Mouse (Mus musculus): Measurements from ENCODE around the gene Olfr622. TPM values are rescaled to one million over a fixed set of nuclear protein-coding genes. Genes with fewer than 3 reads are reported as not detected.

The Olfr622 gene
- polyA plus RNA-seq (2012), result not detected in 2 replicates

- TF ChIP-seq GATA1 (IDR thresholded peaks at IDR 0.05; ENCODE audit: low read length), result no peak
Observed at GRCm38 (mm10) chr7:103642602-103643001, at the start of gene Olfr622. TSS of gene Olfr622 (minus strand) at chr7:103642702.

GRCm38 (mm10) chr7:103682420-103682819, 39.9 kb upstream of the Olfr622 start, which contains the start of gene Olfr625-ps1:
TSS of gene Olfr625-ps1 (plus strand) at chr7:103682720.
- no peak for TF ChIP-seq GATA1 (IDR thresholded peaks at IDR 0.05; ENCODE audit: low read length)

GRCm38 (mm10) chr7:103671091-103671490, 28.6 kb upstream of the Olfr622 start, which contains the start of gene Olfr624:
TSS of gene Olfr624 (minus strand) at chr7:103671191.
- no peak for TF ChIP-seq GATA1 (IDR thresholded peaks at IDR 0.05; ENCODE audit: low read length)

GRCm38 (mm10) chr7:103663598-103663997, 21.1 kb upstream of the Olfr622 start, which contains the start of gene Olfr623:
TSS of gene Olfr623 (minus strand) at chr7:103663698.
- TF ChIP-seq GATA1 (IDR thresholded peaks at IDR 0.05; ENCODE audit: low read length), result no peak

DNA sequence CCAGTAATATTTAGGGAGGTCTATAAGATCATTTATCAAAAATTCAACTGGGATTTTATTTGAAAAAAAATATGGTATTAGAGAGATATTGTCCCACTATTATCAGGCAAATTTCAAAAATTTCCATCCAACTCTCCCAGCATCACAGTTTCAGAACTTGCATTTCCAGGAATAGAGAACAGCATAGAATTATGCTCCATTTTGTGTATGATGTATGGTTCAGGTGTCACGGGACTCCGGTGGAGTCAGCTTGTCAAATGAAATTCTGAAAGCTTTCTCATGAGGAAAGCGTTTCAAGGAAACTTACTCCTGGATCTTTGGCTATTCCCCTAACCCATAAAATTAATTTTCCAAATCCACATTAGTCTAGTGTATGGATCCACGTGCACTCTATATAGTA, 1.6 kb upstream of the Olfr622 start:
- no peak for TF ChIP-seq GATA1 (IDR thresholded peaks at IDR 0.05; ENCODE audit: low read length)

DNA sequence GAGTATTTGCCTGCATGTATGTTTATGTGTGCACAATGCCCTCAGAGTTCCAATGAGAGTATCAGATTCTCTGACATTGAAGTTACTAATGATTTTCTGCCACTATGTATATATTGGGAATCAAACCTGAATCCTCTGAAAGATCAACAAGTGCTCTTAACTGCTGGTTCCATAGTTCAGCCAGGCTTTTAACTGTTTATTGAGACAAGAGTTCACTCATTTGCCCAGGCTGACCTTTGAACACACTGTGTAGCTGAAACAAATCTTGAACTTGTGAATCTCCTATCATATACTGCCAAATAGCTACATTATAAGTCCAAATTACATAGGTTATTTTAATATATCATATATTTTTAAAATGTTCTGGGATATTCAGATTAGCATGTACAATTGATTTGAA, 5.7 kb downstream of the Olfr622 start:
- TF ChIP-seq GATA1 (IDR thresholded peaks at IDR 0.05; ENCODE audit: low read length), result no peak

DNA sequence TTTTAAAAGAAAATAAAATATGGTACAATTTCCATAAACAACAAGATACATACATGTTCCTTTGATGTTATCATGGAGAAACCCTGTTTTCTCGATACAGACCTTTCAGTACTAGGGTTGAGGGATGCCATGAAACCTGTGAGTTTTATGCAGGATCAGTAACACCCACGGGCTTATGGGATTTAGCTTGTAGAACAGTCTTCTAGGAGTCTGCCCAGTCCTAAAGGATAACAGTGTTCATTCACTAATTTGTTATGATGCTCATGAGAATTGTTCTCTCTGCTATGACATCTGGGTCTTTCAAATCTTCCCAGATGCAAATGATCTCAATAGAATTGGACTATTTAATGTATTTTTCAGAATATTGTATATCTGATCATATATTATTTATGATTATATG, 30.1 kb downstream of the Olfr622 start, which contains the start of gene Olfr620:
Gene Olfr620 (minus strand): TSS at position 101 of the 400 bp plus-strand sequence.
- no peak for TF ChIP-seq GATA1 (IDR thresholded peaks at IDR 0.05; ENCODE audit: low read length)

DNA sequence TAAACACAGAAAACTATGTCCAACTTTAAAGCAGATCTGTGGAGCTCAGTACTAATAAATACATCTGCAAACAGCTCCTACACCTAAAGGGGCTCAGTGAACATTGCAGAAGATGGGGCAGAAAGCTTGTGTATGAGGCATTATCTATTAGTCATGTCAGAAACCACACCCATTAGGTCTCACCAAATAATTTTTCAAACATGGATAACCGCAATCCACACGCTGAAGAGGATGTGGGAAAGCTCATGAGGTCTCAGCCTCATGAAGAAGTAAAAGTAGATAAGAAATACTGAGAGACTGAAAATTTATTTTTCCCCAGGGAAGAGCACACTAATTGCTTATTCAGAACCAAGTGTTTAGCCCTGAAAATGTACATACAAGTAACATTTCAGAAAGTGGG, 35.1 kb downstream of the Olfr622 start:
- no peak for TF ChIP-seq GATA1 (IDR thresholded peaks at IDR 0.05; ENCODE audit: low read length)

DNA sequence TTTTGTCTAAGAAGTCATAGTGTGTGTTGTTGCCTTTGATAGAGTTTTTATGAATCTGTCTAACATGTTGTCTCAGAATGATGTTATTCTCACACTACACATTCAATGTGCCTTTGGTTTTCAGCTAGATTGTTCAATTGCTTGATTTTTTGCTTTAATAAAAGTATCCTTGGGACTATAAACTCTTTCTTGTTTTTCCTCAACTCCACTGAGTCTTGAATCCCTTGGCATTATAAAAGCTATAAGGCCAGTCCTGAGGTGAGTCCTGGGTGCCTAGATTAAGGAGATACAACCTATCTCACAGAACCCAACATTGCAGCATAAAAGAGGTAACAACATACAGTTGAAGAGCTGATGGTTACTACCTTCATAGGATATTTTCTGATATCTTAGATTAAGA, 42.2 kb downstream of the Olfr622 start, which contains the start of gene Olfr619:
Gene Olfr619 (plus strand): TSS at position 301 of the 400 bp plus-strand sequence.
- TF ChIP-seq GATA1 (IDR thresholded peaks at IDR 0.05; ENCODE audit: low read length), result no peak

- TF ChIP-seq GATA1 (IDR thresholded peaks at IDR 0.05; ENCODE audit: low read length), result no peak
Observed at GRCm38 (mm10) chr7:103589803-103590202, 52.7 kb downstream of the Olfr622 start, which contains the start of gene Olfr618. TSS of gene Olfr618 (plus strand) at chr7:103590103.

Other genes starting within 250 kb of the Olfr622 start
- not detected in 2 replicates for gene Usp17lc, start 227.6 kb downstream of the Olfr622 start, polyA plus RNA-seq (2012)
- not detected in 2 replicates for gene Olfr605, start 197.3 kb downstream of the Olfr622 start, polyA plus RNA-seq (2012)
- not detected in 2 replicates for gene Olfr606, start 193.7 kb downstream of the Olfr622 start, polyA plus RNA-seq (2012)
- not detected in 2 replicates for gene Olfr607, start 178.6 kb downstream of the Olfr622 start, polyA plus RNA-seq (2012)
- gene Olfr608, start 172.8 kb downstream of the Olfr622 start, polyA plus RNA-seq (2012), result not detected in 2 replicates
- gene Olfr609, start 144.6 kb downstream of the Olfr622 start, polyA plus RNA-seq (2012), result not detected in 2 replicates
- gene Olfr610, start 130.6 kb downstream of the Olfr622 start, polyA plus RNA-seq (2012), result not detected in 2 replicates
- not detected in 2 replicates for gene Olfr611, start 121.9 kb downstream of the Olfr622 start, polyA plus RNA-seq (2012)
- gene Olfr612, start 100.0 kb downstream of the Olfr622 start, polyA plus RNA-seq (2012), result not detected in 2 replicates
- gene Olfr613, start 94.6 kb downstream of the Olfr622 start, polyA plus RNA-seq (2012), result not detected in 2 replicates
- gene Olfr615, start 86.6 kb downstream of the Olfr622 start, polyA plus RNA-seq (2012), result not detected in 2 replicates
- gene Olfr616, start 73.6 kb downstream of the Olfr622 start, polyA plus RNA-seq (2012), result not detected in 2 replicates
- not detected in 2 replicates for gene Olfr617, start 69.6 kb downstream of the Olfr622 start, polyA plus RNA-seq (2012)
- not detected in 2 replicates for gene Olfr618, start 52.6 kb downstream of the Olfr622 start, polyA plus RNA-seq (2012)
- not detected in 2 replicates for gene Olfr619, start 42.1 kb downstream of the Olfr622 start, polyA plus RNA-seq (2012)
- gene Olfr620, start 30.2 kb downstream of the Olfr622 start, polyA plus RNA-seq (2012), result not detected in 2 replicates
- gene Olfr623, start 21.0 kb upstream of the Olfr622 start, polyA plus RNA-seq (2012), result not detected in 2 replicates
- not detected in 2 replicates for gene Olfr624, start 28.5 kb upstream of the Olfr622 start, polyA plus RNA-seq (2012)
- gene Olfr625-ps1, start 40.0 kb upstream of the Olfr622 start, polyA plus RNA-seq (2012), result not detected in 2 replicates
- gene Olfr243, start 72.0 kb upstream of the Olfr622 start, polyA plus RNA-seq (2012), result not detected in 2 replicates
- gene Olfr628, start 87.7 kb upstream of the Olfr622 start, polyA plus RNA-seq (2012), result not detected in 2 replicates
- not detected in 2 replicates for gene Olfr629, start 102.2 kb upstream of the Olfr622 start, polyA plus RNA-seq (2012)
- not detected in 2 replicates for gene Olfr630, start 114.6 kb upstream of the Olfr622 start, polyA plus RNA-seq (2012)
- not detected in 2 replicates for gene Olfr69, start 128.9 kb upstream of the Olfr622 start, polyA plus RNA-seq (2012)
- gene Olfr68, start 137.0 kb upstream of the Olfr622 start, polyA plus RNA-seq (2012), result not detected in 2 replicates
- gene Olfr67, start 149.1 kb upstream of the Olfr622 start, polyA plus RNA-seq (2012), result not detected in 2 replicates
- 31.6 and 77.2 TPM in 2 replicates for gene Hbb-bt, start 171.3 kb upstream of the Olfr622 start, polyA plus RNA-seq (2012)
- 5,963 and 6,563 TPM in 2 replicates for gene Hbb-bs, start 185.4 kb upstream of the Olfr622 start, polyA plus RNA-seq (2012)
- gene Hbb-bh2, start 197.8 kb upstream of the Olfr622 start, polyA plus RNA-seq (2012), result not detected in 2 replicates
- gene Hbb-bh1, start 200.5 kb upstream of the Olfr622 start, polyA plus RNA-seq (2012), result not detected in 2 replicates
- gene Hbb-y, start 210.5 kb upstream of the Olfr622 start, polyA plus RNA-seq (2012), result not detected in 2 replicates
- gene Olfr66, start 243.6 kb upstream of the Olfr622 start, polyA plus RNA-seq (2012), result not detected in 2 replicates

All from G1E-ER4 (cell line).